Mouse (Mus musculus): Measurements from ENCODE around the gene Scfd2.

The Scfd2 gene

GRCm38 (mm10) chr5:74277712-74278111 is 253.8 kb downstream of the Scfd2 start:
- DNase-seq (ENCODE audit: low spot score in 2 of 2), result peak; percentile 76 to 87

GRCm38 (mm10) chr5:74277216-74277615 is 254.3 kb downstream of the Scfd2 start:
- DNase-seq (ENCODE audit: low spot score in 2 of 2), result peak in 1 of 2 experiments; percentile 50

GRCm38 (mm10) chr5:74273313-74273712 is 258.2 kb downstream of the Scfd2 start:
- DNase-seq (ENCODE audit: low spot score in 2 of 2), result no peak

GRCm38 (mm10) chr5:74267736-74268369 is 263.7 kb downstream of the Scfd2 start:
- no peak for DNase-seq (ENCODE audit: low spot score in 2 of 2)

GRCm38 (mm10) chr5:74267196-74267595 is 264.4 kb downstream of the Scfd2 start:
- no peak for DNase-seq (ENCODE audit: low spot score in 2 of 2)

GRCm38 (mm10) chr5:74266476-74266819 is 265.1 kb downstream of the Scfd2 start:
- no peak for DNase-seq (ENCODE audit: low spot score in 2 of 2)

- no peak for DNase-seq (ENCODE audit: low spot score in 2 of 2)
Observed at GRCm38 (mm10) chr5:74265601-74266475, 265.7 kb downstream of the Scfd2 start.

- DNase-seq (ENCODE audit: low spot score in 2 of 2), result no peak
Observed at GRCm38 (mm10) chr5:74265151-74265550, 266.4 kb downstream of the Scfd2 start.

GRCm38 (mm10) chr5:74264541-74264940 is 267.0 kb downstream of the Scfd2 start:
- DNase-seq (ENCODE audit: low spot score in 2 of 2), result no peak

- DNase-seq (ENCODE audit: low spot score in 2 of 2), result no peak
Observed at GRCm38 (mm10) chr5:74261016-74261415, 270.5 kb downstream of the Scfd2 start.

GRCm38 (mm10) chr5:74260378-74260809 is 271.2 kb downstream of the Scfd2 start:
- DNase-seq (ENCODE audit: low spot score in 2 of 2), result peak in 1 of 2 experiments; percentile 33

GRCm38 (mm10) chr5:74256705-74257104 is 274.9 kb downstream of the Scfd2 start:
- no peak for DNase-seq (ENCODE audit: low spot score in 2 of 2)

GRCm38 (mm10) chr5:74254996-74255395 is 276.6 kb downstream of the Scfd2 start:
- no peak for DNase-seq (ENCODE audit: low spot score in 2 of 2)

- no peak for DNase-seq (ENCODE audit: low spot score in 2 of 2)
Observed at GRCm38 (mm10) chr5:74253724-74254328, 277.7 kb downstream of the Scfd2 start.

- DNase-seq (ENCODE audit: low spot score in 2 of 2), result peak in 1 of 2 experiments; percentile 43
Observed at GRCm38 (mm10) chr5:74252672-74253286, 278.8 kb downstream of the Scfd2 start.

GRCm38 (mm10) chr5:74250947-74251346 is 280.6 kb downstream of the Scfd2 start:
- DNase-seq (ENCODE audit: low spot score in 2 of 2), result no peak

GRCm38 (mm10) chr5:74250308-74250707 is 281.3 kb downstream of the Scfd2 start:
- no peak for DNase-seq (ENCODE audit: low spot score in 2 of 2)

GRCm38 (mm10) chr5:74249794-74250193 is 281.8 kb downstream of the Scfd2 start:
- no peak for DNase-seq (ENCODE audit: low spot score in 2 of 2)

- no peak for DNase-seq (ENCODE audit: low spot score in 2 of 2)
Observed at GRCm38 (mm10) chr5:74246971-74247370, 284.6 kb downstream of the Scfd2 start.

- DNase-seq (ENCODE audit: low spot score in 2 of 2), result no peak
Observed at GRCm38 (mm10) chr5:74246453-74246852, 285.1 kb downstream of the Scfd2 start.

- DNase-seq (ENCODE audit: low spot score in 2 of 2), result no peak
Observed at GRCm38 (mm10) chr5:74245641-74246145, 285.9 kb downstream of the Scfd2 start.
